Mouse (Mus musculus): ENCODE data around the gene Akap4. TPM values are rescaled to one million over a fixed set of nuclear protein-coding genes. Genes with fewer than 3 reads are reported as not detected.

Gene Akap4
- polyA plus RNA-seq (2014; fragmentation: Nextera tagmentation; extraction: Ambion mirVana) = not detected in 2 replicates

DNA sequence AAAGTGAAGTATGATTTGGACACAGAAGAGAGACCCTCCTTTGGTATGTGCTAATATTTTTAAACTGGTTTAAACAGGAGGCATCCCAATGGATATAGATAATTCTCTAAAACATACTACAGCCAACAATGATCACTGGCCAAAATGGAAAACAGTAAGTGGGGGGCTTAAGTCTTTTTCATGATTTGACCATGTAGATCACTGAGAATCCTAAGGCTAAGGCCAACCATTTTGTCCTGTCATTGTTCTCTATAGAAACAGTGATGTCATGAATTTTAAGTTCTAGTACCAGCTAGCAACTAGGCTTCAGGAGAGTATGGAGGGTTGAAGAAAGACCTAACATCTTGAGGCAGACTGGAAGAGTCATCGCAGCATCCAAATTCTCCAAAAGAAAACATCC lies at the start of gene Akap4:
Akap4 (plus strand) TSS at position 301 of the 400 bp plus-strand sequence.
- H3K27me3 ChIP-seq (ENCODE audit: control insufficient read depth, insufficient read depth, low read length) = no peaks in the 10 kb centered on the region
- ATAC-seq (ENCODE audit: insufficient number of reproducible peaks, insufficient read depth, low FRiP score, low read depth) = no peak
- H3K9me3 ChIP-seq (ENCODE audit: control insufficient read depth, low read depth, low read length) = no peaks in the 10 kb centered on the region
- 96% methylated on average over 1 of the region's 1 CpGs for WGBS
- H3K4me1 ChIP-seq (ENCODE audit: control insufficient read depth, insufficient read depth, low read length) = no peaks in the 10 kb centered on the region
- no peaks in the 10 kb centered on the region for H3K36me3 ChIP-seq (ENCODE audit: control insufficient read depth, insufficient read depth, low read length)
- no peak within 1 kb of the TSS for H3K9ac ChIP-seq (replicated peaks; ENCODE audit: low read depth, low read length)
- H3K27ac ChIP-seq (ENCODE audit: low read length) = no peak within 1 kb of the TSS
- H3K4me3 ChIP-seq (ENCODE audit: low read depth, low read length) = no peak within 1 kb of the TSS
- no peak within 1 kb of the TSS for H3K4me2 ChIP-seq (replicated peaks; ENCODE audit: low read depth, low read length)

DNA sequence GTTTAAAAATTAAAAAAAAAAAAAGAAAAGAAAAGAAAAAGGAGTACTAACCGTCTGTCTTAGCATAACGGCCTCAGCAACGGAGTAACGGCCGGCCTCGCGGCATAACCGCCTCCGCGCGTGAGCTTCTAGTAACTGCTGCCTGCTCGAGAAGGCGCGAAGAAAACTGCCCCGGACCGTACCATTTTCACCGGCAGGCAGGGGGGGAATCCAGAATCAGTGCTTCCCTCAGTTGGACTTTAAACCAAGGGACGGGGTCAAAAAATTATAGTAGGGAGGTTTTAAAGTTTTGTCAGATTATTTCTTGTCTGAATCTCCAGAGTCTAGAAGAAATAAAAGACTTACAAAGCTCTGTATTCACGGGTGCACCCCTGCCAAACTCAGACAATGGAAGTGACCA lies 25.8 kb upstream of the Akap4 start, which contains the start of gene Ccnb3:
Ccnb3 (minus strand) TSS at position 101 of the 400 bp plus-strand sequence.
- Histone ChIP-seq H3K27ac (ENCODE audit: low read length) (no peak within 1 kb of the TSS), H3K4me3 (ENCODE audit: low read depth, low read length) (no peak within 1 kb of the TSS), H3K4me1 (ENCODE audit: control insufficient read depth, insufficient read depth, low read length) (no peaks in the 10 kb centered on the region), H3K27me3 (ENCODE audit: control insufficient read depth, insufficient read depth, low read length) (no peaks in the 10 kb centered on the region), H3K4me2 (replicated peaks; ENCODE audit: low read depth, low read length) (no peak within 1 kb of the TSS), H3K9me3 (ENCODE audit: control insufficient read depth, low read depth, low read length) (no peaks in the 10 kb centered on the region), H3K36me3 (ENCODE audit: control insufficient read depth, insufficient read depth, low read length) (no peaks in the 10 kb centered on the region), H3K9ac (replicated peaks; ENCODE audit: low read depth, low read length) (no peak within 1 kb of the TSS)
- no peak for ATAC-seq (ENCODE audit: insufficient number of reproducible peaks, insufficient read depth, low FRiP score, low read depth)
- 90% methylated on average over 19 of the region's 19 CpGs for WGBS

DNA sequence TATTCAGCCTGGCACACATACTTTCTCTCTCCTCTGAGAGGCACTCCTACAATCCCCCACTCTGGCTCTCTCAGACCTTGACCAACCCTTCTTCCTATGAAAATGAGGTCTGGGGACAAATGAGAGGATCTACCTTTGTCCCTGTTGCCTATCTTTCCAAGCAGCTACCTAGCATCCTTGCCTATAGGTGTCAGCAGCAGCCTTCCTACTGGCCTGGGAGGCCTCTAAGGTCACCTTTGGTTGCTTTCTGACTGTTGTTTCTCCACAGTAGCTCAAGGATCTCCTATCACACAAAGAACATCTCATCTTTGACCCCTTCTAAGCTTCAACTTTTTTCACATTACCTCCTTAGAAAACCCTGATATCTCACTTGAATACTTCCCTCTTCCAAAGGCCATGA lies 10.3 kb upstream of the Akap4 start:
- no peak for ATAC-seq (ENCODE audit: insufficient number of reproducible peaks, insufficient read depth, low FRiP score, low read depth)
- Histone ChIP-seq H3K27ac (ENCODE audit: low read length) (no peak overlapping the region), H3K36me3 (ENCODE audit: control insufficient read depth, insufficient read depth, low read length) (no peaks in the 10 kb centered on the region)

DNA sequence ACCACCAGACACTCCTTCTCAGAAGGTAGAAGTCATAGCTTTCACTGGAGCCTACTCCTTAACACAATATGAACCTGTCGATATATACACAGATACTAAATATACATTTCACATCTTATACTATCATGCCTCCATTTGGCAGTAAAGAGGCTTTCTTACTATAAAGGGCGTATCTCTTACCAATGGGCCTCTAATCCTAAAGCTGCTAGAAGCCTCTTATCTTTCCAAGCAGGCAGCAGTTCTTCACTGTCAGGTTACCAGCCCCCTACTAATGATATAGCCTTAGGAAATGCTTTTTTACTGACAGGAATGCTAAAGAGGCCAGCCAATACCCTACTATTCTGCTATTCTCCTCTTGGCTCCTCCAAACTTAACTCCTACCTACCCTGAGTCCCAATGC lies 9.7 kb upstream of the Akap4 start:
- H3K4me2 ChIP-seq (replicated peaks; ENCODE audit: low read depth, low read length) = no peak overlapping the region
- WGBS = 80% methylated on average over 2 of the region's 2 CpGs
- H3K27ac ChIP-seq (ENCODE audit: low read length) = no peak overlapping the region
- H3K27me3 ChIP-seq (ENCODE audit: control insufficient read depth, insufficient read depth, low read length) = no peaks in the 10 kb centered on the region
- no peak overlapping the region for H3K9ac ChIP-seq (replicated peaks; ENCODE audit: low read depth, low read length)
- no peak for ATAC-seq (ENCODE audit: insufficient number of reproducible peaks, insufficient read depth, low FRiP score, low read depth)
- no peaks in the 10 kb centered on the region for H3K9me3 ChIP-seq (ENCODE audit: control insufficient read depth, low read depth, low read length)
- H3K36me3 ChIP-seq (ENCODE audit: control insufficient read depth, insufficient read depth, low read length) = no peaks in the 10 kb centered on the region
- no peak overlapping the region for H3K4me3 ChIP-seq (ENCODE audit: low read depth, low read length)
- no peaks in the 10 kb centered on the region for H3K4me1 ChIP-seq (ENCODE audit: control insufficient read depth, insufficient read depth, low read length)

More for the DNA sequence above, 10.3 kb upstream of the Akap4 start:
- Histone ChIP-seq H3K27me3 (ENCODE audit: control insufficient read depth, insufficient read depth, low read length) (no peaks in the 10 kb centered on the region), H3K4me2 (replicated peaks; ENCODE audit: low read depth, low read length) (no peak overlapping the region), H3K9me3 (ENCODE audit: control insufficient read depth, low read depth, low read length) (no peaks in the 10 kb centered on the region), H3K9ac (replicated peaks; ENCODE audit: low read depth, low read length) (no peak overlapping the region), H3K4me3 (ENCODE audit: low read depth, low read length) (no peak overlapping the region), H3K4me1 (ENCODE audit: control insufficient read depth, insufficient read depth, low read length) (no peaks in the 10 kb centered on the region)

DNA sequence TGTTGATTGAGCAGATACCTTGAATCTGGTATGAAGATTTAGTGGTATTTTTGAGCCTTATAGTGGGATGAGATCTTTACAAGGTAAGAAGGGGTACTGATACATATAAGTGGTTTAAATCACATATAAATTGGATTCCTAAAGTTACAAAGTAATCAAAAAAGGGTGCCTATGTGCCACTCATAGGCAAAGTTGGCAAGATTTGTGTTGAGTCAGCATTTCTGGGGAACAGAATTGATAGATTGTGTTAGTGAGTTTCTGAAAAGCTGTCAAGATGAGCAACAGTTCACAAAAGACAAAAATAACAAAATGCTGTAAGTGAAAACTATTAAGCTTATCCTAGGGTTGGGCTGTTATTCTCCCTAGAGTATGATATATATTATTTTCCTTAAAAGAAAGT lies 3.2 kb upstream of the Akap4 start:
- no peak overlapping the region for H3K27ac ChIP-seq (ENCODE audit: low read length)
- no peaks in the 10 kb centered on the region for H3K27me3 ChIP-seq (ENCODE audit: control insufficient read depth, insufficient read depth, low read length)
- H3K9me3 ChIP-seq (ENCODE audit: control insufficient read depth, low read depth, low read length) = no peaks in the 10 kb centered on the region
- H3K9ac ChIP-seq (replicated peaks; ENCODE audit: low read depth, low read length) = no peak overlapping the region
- no peaks in the 10 kb centered on the region for H3K4me1 ChIP-seq (ENCODE audit: control insufficient read depth, insufficient read depth, low read length)
- no peaks in the 10 kb centered on the region for H3K36me3 ChIP-seq (ENCODE audit: control insufficient read depth, insufficient read depth, low read length)
- ATAC-seq (ENCODE audit: insufficient number of reproducible peaks, insufficient read depth, low FRiP score, low read depth) = no peak
- no peak overlapping the region for H3K4me2 ChIP-seq (replicated peaks; ENCODE audit: low read depth, low read length)
- H3K4me3 ChIP-seq (ENCODE audit: low read depth, low read length) = no peak overlapping the region

DNA sequence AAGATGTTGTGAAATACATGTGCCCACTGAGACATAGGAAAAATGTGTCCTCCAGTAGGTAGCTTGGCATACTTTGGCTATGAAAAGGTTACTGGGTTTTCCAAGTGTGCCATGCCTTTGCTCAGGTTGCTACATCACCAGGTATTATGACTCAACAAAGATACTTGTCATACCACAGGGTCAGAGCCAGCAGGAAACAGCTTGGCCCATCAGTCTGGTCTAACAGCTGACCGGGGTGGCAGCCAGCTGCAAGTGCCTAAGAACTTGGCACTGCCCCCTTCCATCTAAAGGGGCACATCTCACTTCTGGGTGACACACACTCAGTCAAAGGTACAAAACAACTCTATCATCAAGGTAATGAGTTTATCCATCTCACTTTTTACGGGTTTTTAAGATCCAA lies 683 bp downstream of the Akap4 start:
- WGBS = 76% methylated on average over 2 of the region's 2 CpGs
- Histone ChIP-seq H3K4me3 (ENCODE audit: low read depth, low read length) (no peak overlapping the region), H3K9me3 (ENCODE audit: control insufficient read depth, low read depth, low read length) (no peaks in the 10 kb centered on the region), H3K27me3 (ENCODE audit: control insufficient read depth, insufficient read depth, low read length) (no peaks in the 10 kb centered on the region), H3K4me2 (replicated peaks; ENCODE audit: low read depth, low read length) (no peak overlapping the region), H3K27ac (ENCODE audit: low read length) (no peak overlapping the region), H3K9ac (replicated peaks; ENCODE audit: low read depth, low read length) (no peak overlapping the region), H3K4me1 (ENCODE audit: control insufficient read depth, insufficient read depth, low read length) (no peaks in the 10 kb centered on the region), H3K36me3 (ENCODE audit: control insufficient read depth, insufficient read depth, low read length) (no peaks in the 10 kb centered on the region)
- ATAC-seq (ENCODE audit: insufficient number of reproducible peaks, insufficient read depth, low FRiP score, low read depth) = no peak

DNA sequence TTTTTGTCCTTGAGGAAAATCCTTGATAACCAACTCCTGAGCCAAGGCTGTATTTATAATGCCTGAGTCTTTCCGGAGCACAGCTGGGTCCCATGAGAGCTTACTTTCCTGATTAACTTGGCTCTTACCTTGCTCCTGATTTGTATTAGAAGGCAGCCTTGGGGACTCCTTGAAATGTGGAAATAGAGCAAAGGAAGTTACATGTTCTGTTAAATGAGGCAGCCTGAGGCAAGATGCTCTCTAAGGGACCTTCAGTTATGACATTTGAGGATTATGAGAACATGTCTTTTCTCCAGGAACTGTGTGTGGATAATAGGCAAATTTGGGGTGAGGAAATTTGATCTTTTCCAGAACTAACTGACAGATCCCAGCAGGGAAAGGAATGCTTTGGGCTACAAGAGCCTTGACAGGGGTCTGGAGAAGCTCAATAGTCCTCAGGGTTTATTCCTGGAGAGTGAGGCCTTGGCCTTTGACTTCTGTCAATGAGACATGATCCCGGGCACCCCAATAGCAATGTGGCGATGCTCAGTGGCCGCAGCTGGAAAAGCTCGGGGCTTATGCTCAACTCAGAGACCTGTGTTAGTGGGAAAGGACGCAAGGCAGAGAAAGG lies 12.6 kb downstream of the Akap4 start:
- 67% methylated on average over 6 of the region's 6 CpGs for WGBS
- no peak for ATAC-seq (ENCODE audit: insufficient number of reproducible peaks, insufficient read depth, low FRiP score, low read depth)
- no peak overlapping the region for H3K4me2 ChIP-seq (replicated peaks; ENCODE audit: low read depth, low read length)
- H3K27ac ChIP-seq (ENCODE audit: low read length) = no peak overlapping the region
- H3K9me3 ChIP-seq (ENCODE audit: control insufficient read depth, low read depth, low read length) = no peaks in the 10 kb centered on the region
- no peaks in the 10 kb centered on the region for H3K27me3 ChIP-seq (ENCODE audit: control insufficient read depth, insufficient read depth, low read length)
- no peaks in the 10 kb centered on the region for H3K36me3 ChIP-seq (ENCODE audit: control insufficient read depth, insufficient read depth, low read length)
- H3K9ac ChIP-seq (replicated peaks; ENCODE audit: low read depth, low read length) = no peak overlapping the region
- H3K4me1 ChIP-seq (ENCODE audit: control insufficient read depth, insufficient read depth, low read length) = no peaks in the 10 kb centered on the region
- no peak overlapping the region for H3K4me3 ChIP-seq (ENCODE audit: low read depth, low read length)

DNA sequence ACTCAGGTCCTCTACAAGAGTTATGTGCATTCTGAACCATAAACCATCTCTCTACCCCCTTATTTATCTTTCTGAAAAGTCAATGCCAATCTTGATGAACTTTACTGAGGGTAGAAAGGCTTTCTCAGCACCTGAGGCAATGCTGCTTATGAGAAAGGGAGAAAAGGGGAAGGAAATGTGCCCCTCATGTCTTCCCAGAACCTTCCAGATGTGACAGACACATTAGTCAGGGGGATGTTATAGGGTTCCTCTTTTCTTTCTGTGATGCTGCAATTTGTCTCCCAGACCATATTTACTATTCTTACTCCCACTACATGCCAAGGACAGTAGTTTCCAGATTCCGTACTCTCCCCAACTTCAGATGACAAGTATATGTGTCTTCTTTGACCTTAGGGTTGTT lies 18.6 kb downstream of the Akap4 start:
- Histone ChIP-seq H3K4me2 (replicated peaks; ENCODE audit: low read depth, low read length) (no peak overlapping the region), H3K27me3 (ENCODE audit: control insufficient read depth, insufficient read depth, low read length) (no peaks in the 10 kb centered on the region), H3K9ac (replicated peaks; ENCODE audit: low read depth, low read length) (no peak overlapping the region), H3K4me1 (ENCODE audit: control insufficient read depth, insufficient read depth, low read length) (no peaks in the 10 kb centered on the region), H3K4me3 (ENCODE audit: low read depth, low read length) (no peak overlapping the region), H3K9me3 (ENCODE audit: control insufficient read depth, low read depth, low read length) (no peaks in the 10 kb centered on the region), H3K27ac (ENCODE audit: low read length) (no peak overlapping the region), H3K36me3 (ENCODE audit: control insufficient read depth, insufficient read depth, low read length) (no peaks in the 10 kb centered on the region)
- 86% methylated on average over 1 of the region's 1 CpGs for WGBS
- no peak for ATAC-seq (ENCODE audit: insufficient number of reproducible peaks, insufficient read depth, low FRiP score, low read depth)

DNA sequence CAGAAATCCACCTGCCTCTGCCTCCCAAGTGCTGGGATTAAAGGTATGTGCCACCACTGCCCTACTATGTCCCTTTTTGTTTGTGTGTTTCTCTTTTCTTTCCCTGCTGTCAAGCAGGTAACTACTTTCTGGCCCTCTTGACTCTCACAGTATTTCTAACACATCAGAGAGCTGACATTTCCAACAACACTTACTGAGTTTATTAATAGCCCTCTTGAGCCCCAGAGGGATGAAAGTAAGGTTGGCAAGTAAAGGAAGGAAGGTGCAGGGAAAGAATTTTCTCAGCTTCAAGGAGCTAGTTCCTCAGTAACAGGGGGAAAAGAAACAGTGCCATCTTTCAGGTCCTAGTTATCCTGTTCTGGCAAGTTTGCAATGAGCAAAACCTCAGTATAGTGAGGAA lies 23.0 kb downstream of the Akap4 start:
- H3K4me2 ChIP-seq (replicated peaks; ENCODE audit: low read depth, low read length) = no peak overlapping the region
- H3K27me3 ChIP-seq (ENCODE audit: control insufficient read depth, insufficient read depth, low read length) = no peaks in the 10 kb centered on the region
- H3K9ac ChIP-seq (replicated peaks; ENCODE audit: low read depth, low read length) = no peak overlapping the region
- no peaks in the 10 kb centered on the region for H3K9me3 ChIP-seq (ENCODE audit: control insufficient read depth, low read depth, low read length)
- no peak overlapping the region for H3K27ac ChIP-seq (ENCODE audit: low read length)
- no peaks in the 10 kb centered on the region for H3K4me1 ChIP-seq (ENCODE audit: control insufficient read depth, insufficient read depth, low read length)
- ATAC-seq (ENCODE audit: insufficient number of reproducible peaks, insufficient read depth, low FRiP score, low read depth) = no peak
- H3K36me3 ChIP-seq (ENCODE audit: control insufficient read depth, insufficient read depth, low read length) = no peaks in the 10 kb centered on the region
- no peak overlapping the region for H3K4me3 ChIP-seq (ENCODE audit: low read depth, low read length)

Data from stomach, embryonic 14.5 days (tissue).